Mouse (Mus musculus) stomach, embryonic 16.5 days (tissue): ENCODE results near the gene Gprasp2. TPM values are rescaled to one million over a fixed set of nuclear protein-coding genes. Genes with fewer than 3 reads are reported as not detected.
A peak's percentile ranks its signal among the peaks of the same experiment; 100 is the strongest.
"Not testable (repeated sequence)": the region's sequence is repeated elsewhere in the genome, so short reads cannot be mapped to it uniquely, and the experiment has no call there.

Source experiments
- ATAC-seq: fragments of 200-750 bp; cut with Nextera tagmentation; 2 replicates; pipeline ENCODE4 v1.8.0; 2017; ENCODE audit warnings: moderate number of reproducible peaks, moderate TSS enrichment; ENCODE audit not compliant: insufficient read depth, low FRiP score
- H3K27ac ChIP-seq: fragments of 300-500 bp; sonication (generic); 2 replicates; pipeline ENCODE4 v1.5.1; 2014; ENCODE audit warnings: low read length
- H3K27me3 ChIP-seq: fragments of 300-500 bp; sonication (generic); 2 replicates; pipeline ENCODE4 v1.6.1; 2014; ENCODE audit warnings: low read length, control low read depth, mixed read lengths; ENCODE audit not compliant: control insufficient read depth, insufficient read depth
- H3K36me3 ChIP-seq: fragments of 300-500 bp; sonication (generic); 2 replicates; pipeline ENCODE4 v1.6.1; 2014; ENCODE audit warnings: low read length; ENCODE audit not compliant: control insufficient read depth, insufficient read depth
- H3K4me1 ChIP-seq: fragments of 300-500 bp; sonication (generic); 2 replicates; pipeline ENCODE4 v1.6.1; 2014; ENCODE audit warnings: low read length, control low read depth, mixed read lengths; ENCODE audit not compliant: control insufficient read depth, insufficient read depth
- H3K4me2 ChIP-seq: fragments of 300-500 bp; sonication (generic); 2 replicates; pipeline ENCODE4 v1.6.1; 2014; ENCODE audit warnings: low read depth, low read length, mixed read lengths
- H3K4me3 ChIP-seq: fragments of 300-500 bp; sonication (generic); replicated peaks from 2 replicates; pipeline ENCODE4 v1.5.1; 2014; ENCODE audit warnings: mild to moderate bottlenecking, low read length
- H3K9ac ChIP-seq: fragments of 300-500 bp; sonication (generic); 2 replicates; pipeline ENCODE4 v1.6.1; 2014; ENCODE audit warnings: low read length
- H3K9me3 ChIP-seq: fragments of 300-500 bp; sonication (generic); replicated peaks from 2 replicates; pipeline ENCODE4 v1.6.1; 2016; ENCODE audit warnings: low read length, control low read depth; ENCODE audit not compliant: control insufficient read depth
- WGBS: fragments of 180-500 bp; shearing (Covaris S2); extraction: QIAGEN DNeasy Blood & Tissue Kit; methylation state at CpG from one replicate; pipeline ENCODE4 v1.1.7; 2014; 5-methylcytosine and 5-hydroxymethylcytosine counted together
- polyA plus RNA-seq: library from polyadenylated mRNA; unstranded; fragments of >200 nt; fragmentation: Nextera tagmentation; extraction: Ambion mirVana; gene quantifications from 2 replicates; pipeline ENCODE4 v1.2.1, GENCODE M21; 2015

The Gprasp2 gene
- polyA plus RNA-seq, 1 experiment from 2014 or later, result 21.0 TPM

GRCm38 (mm10) chrX:135835896-135836295 lies 2.9 kb upstream of the Gprasp2 start:
- not testable (repeated sequence) for ATAC-seq, H3K27me3 ChIP-seq, H3K9me3 ChIP-seq, H3K36me3 ChIP-seq, H3K4me3 ChIP-seq, H3K27ac ChIP-seq, H3K4me1 ChIP-seq, H3K9ac ChIP-seq, H3K4me2 ChIP-seq
- 41% methylated on average over 1 of the region's 1 CpGs for WGBS

DNA sequence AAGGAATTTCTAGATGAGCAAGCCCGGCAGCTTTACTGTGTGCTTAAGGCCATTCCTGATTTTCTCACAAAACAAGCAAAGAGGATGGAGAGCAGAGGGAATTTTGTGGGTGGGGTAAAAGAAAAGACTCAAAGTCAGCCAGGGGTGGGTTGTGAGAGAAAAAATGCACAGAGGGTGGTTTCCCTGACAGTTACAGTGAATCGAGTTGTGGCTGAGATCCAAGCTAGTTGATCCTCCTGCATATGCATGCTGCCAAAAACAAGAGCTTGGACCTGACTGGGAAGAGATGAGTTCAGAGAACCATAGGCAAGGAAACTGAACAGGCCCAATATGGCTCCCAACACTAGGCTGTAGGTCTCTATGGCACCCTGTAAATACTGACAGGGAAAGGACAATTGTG lies 938 bp upstream of the Gprasp2 start:
- Histone ChIP-seq H3K36me3 (no peaks in the 10 kb centered on the region), H3K4me3 (no peak overlapping the region), H3K27me3 (no peaks in the 10 kb centered on the region; the same call in 1 of the 2 replicates), H3K4me1 (no peaks in the 10 kb centered on the region), H3K9ac (no peak overlapping the region), H3K4me2 (no peak overlapping the region), H3K9me3 (no peaks in the 10 kb centered on the region), H3K27ac (no peak overlapping the region)
- ATAC-seq, result no peak
- 49% methylated on average over 2 of the region's 2 CpGs for WGBS

GRCm38 (mm10) chrX:135839397-135840391 lies 860 bp downstream of the Gprasp2 start:
- H3K27me3 ChIP-seq, H3K4me1 ChIP-seq, H3K36me3 ChIP-seq, H3K27ac ChIP-seq, H3K9me3 ChIP-seq: not testable (repeated sequence)
- WGBS, result 14% methylated on average over 15 of the region's 17 CpGs
- H3K4me3 ChIP-seq, result peak overlapping the region; percentile 48
- peak overlapping the region; percentile 55 for H3K4me2 ChIP-seq
- peak overlapping the region; percentile 66 for H3K9ac ChIP-seq
- ATAC-seq, result 0 out of 2 replicates have a peak, but pooled peaks have one; percentile 27

DNA sequence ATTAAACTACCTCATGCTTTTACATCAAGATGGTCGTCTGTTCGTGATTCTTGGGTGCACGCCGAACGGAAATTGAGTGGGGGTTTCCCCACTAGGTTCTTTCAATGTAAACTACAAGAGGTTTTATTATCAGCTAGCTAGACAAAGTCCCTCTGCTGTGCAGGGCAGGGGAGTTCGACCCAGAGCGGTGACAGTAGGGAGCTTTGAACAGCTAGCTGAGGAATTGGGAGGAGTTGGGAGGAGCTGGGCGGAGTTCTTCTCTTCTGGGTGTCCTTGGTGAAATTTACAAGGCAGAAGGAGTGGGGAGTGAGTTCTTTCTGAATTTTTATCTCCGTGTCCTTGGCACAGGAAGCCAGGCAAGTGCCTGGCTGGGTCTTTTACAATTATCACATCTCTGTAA lies 28.0 kb downstream of the Gprasp2 start:
- H3K36me3 ChIP-seq, ATAC-seq, H3K4me1 ChIP-seq, H3K9me3 ChIP-seq, H3K9ac ChIP-seq, H3K4me2 ChIP-seq, H3K27me3 ChIP-seq, H3K27ac ChIP-seq, H3K4me3 ChIP-seq: not testable (repeated sequence)
- WGBS, result 83% methylated on average over 9 of the region's 9 CpGs

GRCm38 (mm10) chrX:135876679-135877078 lies 37.8 kb downstream of the Gprasp2 start:
- no peaks in the 10 kb centered on the region for H3K27me3 ChIP-seq
- 63% methylated on average over 1 of the region's 1 CpGs for WGBS
- H3K27ac ChIP-seq, result no peak overlapping the region
- no peak for ATAC-seq
- no peaks in the 10 kb centered on the region for H3K4me1 ChIP-seq
- H3K4me3 ChIP-seq, result no peak overlapping the region
- no peak overlapping the region for H3K4me2 ChIP-seq
- no peaks in the 10 kb centered on the region for H3K36me3 ChIP-seq
- H3K9me3 ChIP-seq, result no peaks in the 10 kb centered on the region
- no peak overlapping the region for H3K9ac ChIP-seq

- H3K9me3 ChIP-seq, result no peaks in the 10 kb centered on the region
- no peak overlapping the region for H3K4me3 ChIP-seq
- H3K27ac ChIP-seq, result no peak overlapping the region
- no peaks in the 10 kb centered on the region for H3K4me1 ChIP-seq
- H3K4me2 ChIP-seq, result no peak overlapping the region
- no peak overlapping the region for H3K9ac ChIP-seq
- H3K36me3 ChIP-seq, result no peaks in the 10 kb centered on the region
- H3K27me3 ChIP-seq, result no peaks in the 10 kb centered on the region
- no peak for ATAC-seq
- WGBS, result 83% methylated on average over 1 of the region's 1 CpGs
Observed at GRCm38 (mm10) chrX:135879626-135880025, 40.8 kb downstream of the Gprasp2 start.

- Histone ChIP-seq H3K9me3 (no peaks in the 10 kb centered on the region), H3K27ac (peak overlapping the region; percentile 67; the same call in 1 of the 2 replicates), H3K4me2 (peak overlapping the region; percentile 53), H3K4me3 (peak overlapping the region; percentile 68), H3K27me3 (no peaks in the 10 kb centered on the region), H3K4me1 (no peaks in the 10 kb centered on the region), H3K36me3 (no peaks in the 10 kb centered on the region), H3K9ac (peak overlapping the region; percentile 82)
- peak; percentile 97 for ATAC-seq
- WGBS, result 9% methylated on average over 34 of the region's 41 CpGs
Observed at GRCm38 (mm10) chrX:135885411-135886233, 46.8 kb downstream of the Gprasp2 start.

DNA sequence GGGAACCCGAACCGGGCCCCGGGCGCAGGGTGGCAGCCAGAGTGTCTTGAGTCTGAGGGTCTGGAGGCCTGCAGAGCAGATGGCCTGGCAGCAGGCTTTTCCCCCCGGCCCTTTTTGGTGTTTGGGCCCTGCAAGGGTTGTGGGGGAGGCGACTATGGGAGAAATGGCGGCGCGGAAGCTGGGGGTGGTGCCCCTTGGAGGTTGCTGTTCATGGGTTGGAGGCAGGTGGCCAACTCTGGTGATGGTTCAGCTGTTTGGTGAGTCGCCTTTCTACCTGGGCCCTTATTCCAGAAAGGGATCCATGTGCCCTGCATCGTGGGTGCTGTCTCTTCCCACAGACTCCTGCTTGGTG lies 47.4 kb downstream of the Gprasp2 start:
- H3K9ac ChIP-seq, result peak overlapping the region; percentile 82
- peak overlapping the region; percentile 64; the same call in 1 of the 2 replicates for H3K27ac ChIP-seq
- H3K4me2 ChIP-seq, result peak overlapping the region; percentile 53
- ATAC-seq, result no peak
- peak overlapping the region; percentile 68 for H3K4me3 ChIP-seq
- no peaks in the 10 kb centered on the region for H3K9me3 ChIP-seq
- no peaks in the 10 kb centered on the region for H3K27me3 ChIP-seq
- H3K36me3 ChIP-seq, result no peaks in the 10 kb centered on the region
- WGBS, result 16% methylated on average over 7 of the region's 11 CpGs
- H3K4me1 ChIP-seq, result no peaks in the 10 kb centered on the region
